Mouse (Mus musculus) Muller cell, postnatal 12 days (primary cell): ENCODE measurements around the gene Uba5.

Experiments used
- DNase-seq: peaks from one replicate; pipeline ENCODE4 v3.0.0-alpha.2; 2015; ENCODE audit errors: inconsistent ontology term

Gene Uba5

DNA sequence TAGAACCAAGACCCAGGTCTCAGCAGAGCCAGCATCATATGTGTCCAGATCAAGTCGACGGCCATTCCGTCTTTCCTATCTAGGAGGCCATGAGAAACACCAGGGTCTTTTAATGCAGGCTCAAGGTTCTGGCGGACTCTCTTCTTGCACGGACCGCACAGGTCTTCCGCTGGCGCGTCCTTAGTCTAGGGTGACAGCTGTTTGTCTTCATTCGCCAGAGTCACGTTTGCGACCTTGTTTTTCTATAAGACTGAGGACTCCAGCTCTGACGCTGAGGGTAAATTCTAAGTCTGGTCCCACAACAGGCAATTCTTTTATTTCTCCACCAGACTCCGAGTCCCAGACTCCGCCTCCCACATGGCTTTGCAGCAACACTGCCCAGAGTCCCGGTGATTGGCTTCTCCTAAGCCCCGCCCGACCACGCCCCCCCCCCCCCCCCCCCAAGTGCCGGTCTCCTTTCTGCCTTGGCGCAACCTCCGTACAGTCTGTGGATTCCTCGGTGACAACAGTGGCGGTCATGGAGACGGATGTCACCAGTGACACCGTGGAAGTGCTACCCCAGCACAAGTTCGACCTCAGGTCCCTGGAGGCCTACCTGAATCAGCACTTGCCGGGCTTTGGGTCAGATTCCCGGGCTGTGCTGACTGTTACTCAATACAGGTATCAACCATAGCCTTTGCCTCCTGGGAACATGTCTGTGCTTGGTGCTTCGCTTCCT is 469 bp upstream of the Uba5 start, which contains the start of gene Acad11:
Gene Acad11, plus strand, starts transcription at position 134 of the 718 bp plus-strand sequence.
- peak; percentile 97 for DNase-seq

- no peak for DNase-seq
These were observed 11.9 kb downstream of the Uba5 start for GRCm38 (mm10) chr9:104051028-104051427.

GRCm38 (mm10) chr9:104043676-104044075 is 19.3 kb downstream of the Uba5 start:
- DNase-seq, result no peak

GRCm38 (mm10) chr9:104040362-104040761 is 22.6 kb downstream of the Uba5 start, which contains the start of gene Gm28305:
TSS of gene Gm28305 (plus strand) at chr9:104040662.
- DNase-seq, result no peak

- no peak for DNase-seq
These were observed 23.2 kb downstream of the Uba5 start for GRCm38 (mm10) chr9:104039742-104040141.

DNA sequence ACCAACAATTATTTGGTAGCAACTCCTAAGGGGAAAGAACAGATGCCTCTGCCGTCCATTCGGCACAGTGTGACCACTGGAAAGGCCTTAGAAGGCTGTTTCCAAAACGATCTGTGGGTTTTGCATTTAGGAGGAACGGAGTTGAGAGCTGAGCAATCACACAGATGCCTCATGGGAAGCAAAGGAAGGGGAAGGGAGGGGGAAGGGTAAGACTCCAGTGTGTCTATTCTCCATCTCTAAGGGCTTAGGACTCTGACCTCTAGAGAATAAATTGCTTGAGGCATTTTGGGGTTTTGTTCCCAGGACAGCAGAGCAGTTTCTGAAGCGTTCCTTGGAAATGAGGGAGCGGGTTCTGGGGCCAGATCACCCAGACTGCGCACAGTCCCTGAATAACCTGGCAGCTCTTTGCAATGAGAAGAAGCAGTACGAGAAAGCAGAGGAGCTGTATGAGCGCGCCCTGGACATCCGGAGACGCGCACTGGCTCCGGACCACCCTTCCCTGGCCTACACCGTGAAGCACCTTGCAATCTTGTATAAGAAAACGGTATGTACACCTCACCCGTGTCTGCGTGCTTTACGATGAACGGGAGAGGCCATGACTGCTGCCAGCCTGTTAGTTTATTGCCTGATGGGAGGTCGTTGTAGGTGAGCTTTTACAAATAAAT is 23.8 kb downstream of the Uba5 start:
- DNase-seq, result no peak

DNA sequence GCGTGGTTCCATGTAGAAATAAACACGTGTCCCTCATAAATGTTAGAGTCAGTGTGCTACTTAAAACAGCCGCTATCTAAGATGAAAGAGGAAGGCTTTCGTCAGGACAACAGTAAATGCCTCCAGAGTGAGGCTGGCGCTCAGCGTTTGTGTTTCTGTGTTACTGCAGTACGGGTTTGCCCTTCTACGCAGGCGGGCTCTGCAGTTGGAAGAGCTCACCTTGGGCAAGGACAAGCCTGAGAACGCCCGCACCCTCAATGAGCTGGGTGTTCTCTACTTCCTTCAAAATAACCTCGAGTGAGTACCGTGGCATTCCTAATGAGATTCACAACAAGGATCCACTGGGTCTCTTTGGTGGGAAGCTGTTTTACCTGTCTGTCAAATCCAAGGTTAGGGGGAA is 24.7 kb downstream of the Uba5 start:
- DNase-seq, result no peak

DNA sequence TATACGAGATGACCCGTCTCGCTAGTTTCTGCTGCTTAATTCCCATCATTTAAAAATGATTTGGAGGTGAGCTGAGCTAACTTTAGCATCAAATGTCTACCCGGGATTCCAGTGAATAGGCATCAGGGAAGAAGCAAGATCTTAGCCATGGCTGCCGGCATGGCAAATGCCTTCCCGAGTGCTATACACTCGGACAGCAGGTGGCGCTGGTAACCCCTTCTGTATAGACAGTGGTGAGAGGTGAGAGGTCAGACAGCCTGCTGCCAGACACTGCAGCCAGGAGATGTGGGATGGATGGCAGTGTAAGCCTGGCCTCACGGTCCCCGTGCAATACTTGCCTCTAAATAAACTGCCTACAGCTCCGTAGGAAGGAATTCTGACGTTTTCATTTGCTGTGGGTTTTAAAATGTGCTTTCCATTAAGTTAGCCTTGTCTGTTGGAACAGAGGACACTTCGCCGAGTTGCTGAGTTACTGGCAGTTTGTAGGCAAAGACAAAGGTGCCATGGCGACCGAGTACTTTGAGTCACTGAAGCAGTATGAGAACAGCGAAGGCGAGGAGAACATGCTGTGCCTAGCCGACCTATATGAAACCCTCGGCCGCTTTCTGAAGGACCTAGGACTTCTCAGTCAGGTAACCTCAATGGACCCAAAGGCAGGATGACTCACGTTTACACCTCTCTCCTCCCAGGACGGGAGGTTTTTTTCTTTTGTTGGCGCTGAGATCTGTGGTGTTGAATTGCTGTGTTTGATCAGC is 27.5 kb downstream of the Uba5 start:
- DNase-seq, result peak; percentile 24

- DNase-seq, result no peak
These were observed 28.2 kb downstream of the Uba5 start for GRCm38 (mm10) chr9:104034718-104035117.

- DNase-seq, result no peak
These were observed 28.7 kb downstream of the Uba5 start for GRCm38 (mm10) chr9:104034231-104034630.

DNA sequence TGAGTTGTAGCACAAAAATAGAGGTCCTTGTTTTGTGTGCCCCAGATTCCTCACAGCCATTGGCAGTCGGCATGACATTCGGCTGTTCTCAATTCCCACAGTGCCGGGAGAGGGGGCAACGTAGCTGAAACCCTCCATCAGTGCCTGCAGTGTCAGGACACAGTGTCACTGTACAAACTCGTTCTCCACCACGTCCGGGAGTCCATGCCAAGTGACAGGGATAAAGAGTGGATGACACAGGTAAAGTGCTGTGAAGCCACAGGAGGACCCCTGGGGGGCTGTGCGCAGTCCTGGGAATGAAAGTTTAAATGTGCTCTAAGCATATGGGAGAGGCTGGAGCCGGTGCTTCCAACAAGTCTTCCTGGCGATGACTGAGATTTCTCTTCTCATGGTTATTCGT is 33.1 kb downstream of the Uba5 start:
- DNase-seq, result no peak

GRCm38 (mm10) chr9:104027186-104027585 is 35.7 kb downstream of the Uba5 start:
- DNase-seq, result no peak

GRCm38 (mm10) chr9:104021026-104021425 is 41.9 kb downstream of the Uba5 start:
- DNase-seq, result no peak

DNA sequence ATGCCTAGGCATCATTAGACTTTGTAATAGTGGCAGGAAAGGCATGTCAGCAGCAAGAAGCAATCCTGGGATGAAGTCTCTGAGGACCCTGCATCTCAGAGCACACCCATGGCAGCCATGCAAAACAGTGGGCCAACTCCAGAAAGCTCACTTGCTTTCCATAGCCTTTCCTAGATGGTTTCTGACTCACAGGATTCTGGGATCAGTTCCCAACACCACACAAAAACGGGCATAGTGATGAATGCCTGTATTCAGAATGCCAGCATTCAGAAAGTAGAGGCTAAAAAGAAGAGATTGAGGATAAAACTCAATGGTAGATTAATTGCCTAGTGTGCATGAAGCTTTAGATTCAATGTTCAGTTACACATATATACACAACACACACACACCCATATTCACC is 48.4 kb downstream of the Uba5 start:
- DNase-seq, result peak; percentile 51

DNA sequence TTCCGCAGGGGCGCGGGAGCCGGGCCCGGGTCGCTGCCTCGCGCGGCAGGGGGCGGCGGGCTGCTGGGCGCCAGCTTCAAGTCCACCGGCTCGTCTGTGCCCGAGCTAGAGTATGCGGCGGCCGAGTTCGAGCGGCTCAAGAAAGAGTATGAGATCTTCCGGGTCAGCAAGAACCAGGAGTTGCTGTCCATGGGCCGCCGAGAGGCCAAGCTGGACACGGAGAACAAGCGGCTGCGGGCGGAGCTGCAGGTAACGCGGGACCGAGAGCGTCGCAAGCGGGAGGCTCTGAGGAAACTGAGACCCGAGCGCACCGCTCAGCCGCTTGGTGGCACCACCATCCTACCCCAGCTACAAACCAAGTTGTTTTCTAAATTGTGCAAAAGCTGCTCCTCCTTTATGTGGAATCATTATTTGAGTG is 60.0 kb downstream of the Uba5 start:
- DNase-seq, result no peak

- peak; percentile 100 for DNase-seq
These were observed 60.7 kb downstream of the Uba5 start, which contains the start of gene Nphp3 for GRCm38 (mm10) chr9:104001921-104002859. TSS of gene Nphp3 (plus strand) at chr9:104002544.

GRCm38 (mm10) chr9:104000601-104001000 is 62.3 kb downstream of the Uba5 start:
- DNase-seq, result no peak
